Mouse (Mus musculus) erythroblast, embryonic 14.5 days (primary cell): ENCODE data around the gene Tmem132d. TPM values are rescaled to one million over a fixed set of nuclear protein-coding genes. Genes with fewer than 3 reads are reported as not detected.

Source experiments
- H3K27me3 ChIP-seq: 2 replicates; pipeline ENCODE4 v1.6.1; 2012; ENCODE audit warnings: inconsistent platforms; ENCODE audit not compliant: control insufficient read depth
- H3K36me3 ChIP-seq: 2 replicates; pipeline ENCODE4 v1.6.1; 2012; ENCODE audit warnings: mild to moderate bottlenecking, inconsistent platforms; ENCODE audit not compliant: control insufficient read depth
- H3K4me1 ChIP-seq: 2 replicates; pipeline ENCODE4 v1.6.1; 2012; ENCODE audit warnings: inconsistent platforms; ENCODE audit not compliant: control insufficient read depth
- H3K4me3 ChIP-seq: replicated peaks from 2 replicates; pipeline ENCODE3; 2012; ENCODE audit warnings: moderate library complexity, mild to moderate bottlenecking, inconsistent platforms
- H3K9me3 ChIP-seq: 2 replicates; pipeline ENCODE4 v1.6.1; 2012; ENCODE audit warnings: low read length, inconsistent platforms, mixed read lengths; ENCODE audit not compliant: control insufficient read depth
- GATA1 ChIP-seq: IDR thresholded peaks from 2 replicates; pipeline ENCODE4 v1.6.1; 2012; ENCODE audit warnings: low read length, inconsistent platforms, mixed read lengths
- TAL1 ChIP-seq: IDR thresholded peaks from 3 replicates; pipeline ENCODE4 v1.6.1; 2012; ENCODE audit warnings: low read length, inconsistent platforms, mixed read lengths
- polyA plus RNA-seq: library from polyadenylated mRNA; stranded (reverse); fragments of >175 nt; gene quantifications from 2 replicates; pipeline ENCODE4 v1.2.3, GENCODE M21; 2012

The Tmem132d gene
- not detected in 2 replicates for polyA plus RNA-seq

DNA sequence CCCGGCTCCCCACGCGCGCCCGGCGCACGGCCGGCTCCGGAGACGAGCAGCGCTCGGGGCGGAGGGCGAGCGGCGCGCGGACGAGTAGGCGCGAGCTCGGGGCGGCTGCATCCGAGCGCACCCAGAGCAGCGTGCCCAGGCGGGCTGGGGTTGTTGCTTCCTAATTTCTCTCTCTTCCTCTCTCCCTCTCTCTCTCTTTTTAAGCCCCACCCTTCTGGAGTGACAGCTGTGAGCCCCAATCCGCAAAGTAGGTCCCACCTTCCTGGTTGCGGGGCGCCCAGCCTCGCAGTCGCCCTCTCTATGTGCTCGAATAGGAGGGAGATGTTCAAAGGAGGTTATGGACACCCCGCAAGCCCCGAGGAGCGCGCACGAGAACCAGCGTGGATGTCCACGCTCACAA, at the start of gene Tmem132d:
Gene Tmem132d (minus strand): TSS at position 162 of the 400 bp plus-strand sequence.
- TF ChIP-seq GATA1 = no peak
- TF ChIP-seq TAL1 = no peak
- H3K9me3 ChIP-seq = peaks cover 24% of the 10 kb centered on the region
- H3K27me3 ChIP-seq = peaks cover 20% of the 10 kb centered on the region
- no peaks in the 10 kb centered on the region for H3K36me3 ChIP-seq
- H3K4me1 ChIP-seq = no peaks in the 10 kb centered on the region
- H3K4me3 ChIP-seq = no peak within 1 kb of the TSS

DNA sequence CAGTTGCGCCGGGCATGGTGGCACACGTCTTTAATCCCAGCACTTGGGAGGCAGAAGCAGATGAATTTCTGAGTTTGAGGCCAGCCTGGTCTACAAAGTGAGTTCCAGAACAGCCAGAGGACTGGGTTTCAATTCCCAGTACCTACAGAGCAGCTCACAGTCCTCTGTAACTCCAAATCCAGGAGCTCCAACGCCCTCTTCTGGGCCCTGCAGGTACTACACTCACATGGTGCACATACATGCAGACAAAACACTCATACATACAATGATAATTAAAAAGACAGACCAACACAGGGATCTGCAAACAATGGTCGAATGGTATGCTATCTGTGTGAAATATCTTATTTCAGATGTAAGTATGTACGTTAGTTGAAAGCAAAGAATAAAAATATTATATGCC, 47.9 kb upstream of the Tmem132d start:
- H3K9me3 ChIP-seq = peaks cover 41% of the 10 kb centered on the region

DNA sequence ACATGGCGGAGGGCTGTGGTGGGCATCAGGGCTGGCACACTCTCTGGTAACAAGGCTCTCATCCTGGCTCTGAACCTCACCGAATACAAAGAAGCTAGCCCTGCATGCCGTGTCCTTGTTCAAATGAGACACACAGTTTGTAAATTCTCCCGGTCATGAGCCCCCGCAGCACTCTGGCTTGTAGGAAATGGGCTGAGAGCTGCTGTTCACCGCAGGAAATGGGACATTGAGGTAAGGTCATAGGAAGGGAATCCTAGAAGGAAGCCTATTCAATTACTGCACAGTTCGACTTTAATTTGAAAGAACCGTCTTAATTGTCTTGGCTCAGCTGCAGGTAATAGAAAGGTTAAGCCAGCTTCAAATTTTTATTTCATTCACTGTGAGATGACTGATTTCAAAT, 42.5 kb upstream of the Tmem132d start:
- TF ChIP-seq TAL1 (no peak), GATA1 (no peak)
- H3K9me3 ChIP-seq = peaks cover 40% of the 10 kb centered on the region

More for the DNA sequence above, 47.9 kb upstream of the Tmem132d start:
- TF ChIP-seq GATA1 = no peak
- TF ChIP-seq TAL1 = no peak
- no peak overlapping the region for H3K4me3 ChIP-seq
- no peaks in the 10 kb centered on the region for H3K4me1 ChIP-seq
- H3K36me3 ChIP-seq = no peaks in the 10 kb centered on the region
- H3K27me3 ChIP-seq = peaks cover 8% of the 10 kb centered on the region; the same call in 1 of the 2 replicates

DNA sequence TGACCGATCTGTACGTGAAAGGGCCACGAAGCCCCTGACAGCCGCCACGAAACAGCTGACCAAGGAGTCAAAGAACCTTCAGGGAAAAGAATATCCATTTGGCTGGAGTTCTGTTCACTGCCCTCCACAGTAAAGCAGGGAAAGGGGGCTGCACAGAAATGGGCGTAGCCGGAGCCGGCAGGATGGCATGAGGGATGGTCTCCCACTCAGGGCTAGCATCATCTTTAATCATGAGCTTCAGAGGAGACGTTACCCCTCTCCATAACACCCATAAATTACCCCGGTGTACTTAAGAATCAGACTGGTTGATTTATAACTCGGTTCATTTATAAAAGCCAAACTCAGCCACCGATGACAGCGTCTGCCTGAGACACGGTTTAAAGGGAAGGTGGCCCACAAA, 36.9 kb upstream of the Tmem132d start:
- H3K9me3 ChIP-seq = peaks cover 31% of the 10 kb centered on the region
- H3K4me1 ChIP-seq = no peaks in the 10 kb centered on the region
- no peaks in the 10 kb centered on the region for H3K36me3 ChIP-seq
- TF ChIP-seq TAL1 (no peak), GATA1 (no peak)
- no peaks in the 10 kb centered on the region for H3K27me3 ChIP-seq
- no peak overlapping the region for H3K4me3 ChIP-seq

More for the DNA sequence above, 42.5 kb upstream of the Tmem132d start:
- Histone ChIP-seq H3K4me1 (no peaks in the 10 kb centered on the region), H3K4me3 (no peak overlapping the region), H3K36me3 (no peaks in the 10 kb centered on the region), H3K27me3 (no peaks in the 10 kb centered on the region)

DNA sequence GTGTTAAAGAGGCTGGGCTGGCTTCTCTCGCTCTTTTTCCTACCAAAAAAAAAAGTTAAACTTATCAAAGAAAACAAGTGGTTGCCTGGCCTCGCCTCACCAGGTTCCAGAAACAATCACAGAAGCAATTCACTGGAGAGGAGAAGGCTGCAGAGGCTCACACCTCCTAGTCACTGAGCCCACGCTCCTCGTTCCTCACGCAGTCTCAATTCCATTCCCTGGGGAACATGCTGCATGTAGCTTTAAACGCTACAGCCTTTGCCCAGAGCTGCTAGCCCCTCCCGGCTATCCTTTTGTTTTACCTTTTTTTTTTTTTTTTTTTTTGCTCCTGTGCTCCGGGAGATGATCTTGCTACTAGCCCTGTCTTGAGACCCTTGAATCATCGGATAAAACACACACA, 31.6 kb upstream of the Tmem132d start:
- no peaks in the 10 kb centered on the region for H3K4me1 ChIP-seq
- H3K27me3 ChIP-seq = no peaks in the 10 kb centered on the region
- no peak for TF ChIP-seq TAL1
- TF ChIP-seq GATA1 = no peak
- no peaks in the 10 kb centered on the region for H3K36me3 ChIP-seq
- H3K9me3 ChIP-seq = peaks cover 16% of the 10 kb centered on the region
- H3K4me3 ChIP-seq = no peak overlapping the region

DNA sequence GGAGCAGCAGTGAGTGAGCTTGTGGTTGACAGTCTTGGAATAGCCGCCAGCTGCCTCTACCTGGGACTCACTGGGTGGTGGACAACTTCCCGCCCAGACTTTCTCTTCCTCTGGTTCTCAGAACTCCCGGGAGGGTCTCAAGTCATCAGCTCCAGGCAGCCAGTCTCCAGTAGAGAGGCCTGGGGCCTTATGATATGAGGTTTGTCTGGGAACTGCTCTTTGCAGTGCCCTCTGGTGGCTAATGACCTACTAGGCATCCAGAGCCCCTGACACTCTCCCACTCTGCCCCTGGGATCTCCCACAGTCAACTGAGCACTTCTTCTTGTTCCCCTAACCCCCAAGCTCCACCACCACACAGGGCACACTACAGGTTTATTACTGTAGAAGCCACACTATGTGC, 27.7 kb upstream of the Tmem132d start:
- H3K27me3 ChIP-seq = no peaks in the 10 kb centered on the region
- H3K9me3 ChIP-seq = peaks cover 21% of the 10 kb centered on the region
- H3K36me3 ChIP-seq = no peaks in the 10 kb centered on the region
- no peak overlapping the region for H3K4me3 ChIP-seq
- no peaks in the 10 kb centered on the region for H3K4me1 ChIP-seq
- TF ChIP-seq TAL1 (no peak), GATA1 (no peak)

DNA sequence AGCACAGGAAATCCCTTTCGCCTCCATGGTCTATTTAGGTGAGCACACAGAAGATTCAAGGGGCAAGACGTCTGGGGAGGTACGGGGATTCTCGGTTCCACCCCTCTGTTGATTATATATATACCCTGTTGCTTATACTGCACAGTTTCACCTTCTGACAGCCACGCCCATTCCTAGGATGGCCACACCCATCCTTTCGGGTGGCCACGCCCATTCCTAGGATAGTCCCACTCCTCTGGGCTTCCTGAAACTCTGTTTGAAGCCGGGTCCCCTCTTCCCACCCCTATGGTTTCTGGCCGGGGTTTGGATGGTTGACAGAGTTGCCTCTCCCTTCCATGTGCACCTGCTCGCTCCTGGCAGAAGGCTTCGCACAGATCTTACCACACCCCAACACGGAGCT, 22.9 kb upstream of the Tmem132d start:
- Histone ChIP-seq H3K4me1 (no peaks in the 10 kb centered on the region), H3K27me3 (no peaks in the 10 kb centered on the region), H3K36me3 (no peaks in the 10 kb centered on the region), H3K4me3 (no peak overlapping the region), H3K9me3 (peaks cover 32% of the 10 kb centered on the region)
- no peak for TF ChIP-seq TAL1
- TF ChIP-seq GATA1 = no peak

DNA sequence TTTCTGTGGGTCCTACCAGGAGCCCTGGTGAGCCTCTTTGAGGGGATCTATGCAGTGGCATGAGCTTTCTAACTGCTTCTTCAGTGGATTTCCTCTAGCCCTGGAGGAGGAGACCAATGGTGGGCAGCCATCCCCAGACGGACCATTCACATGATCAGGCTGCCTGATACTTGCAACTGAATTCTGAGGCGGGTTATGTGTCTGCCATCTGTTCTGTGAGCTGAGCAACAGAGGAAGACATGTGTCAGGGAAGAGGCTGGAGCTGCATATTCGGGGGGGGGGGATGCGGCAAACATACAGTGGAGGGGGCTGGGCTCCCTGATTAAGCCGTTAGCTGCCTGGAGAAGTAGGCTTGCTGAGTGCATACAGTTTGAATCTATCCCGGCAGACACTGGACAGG, 19.3 kb upstream of the Tmem132d start:
- peaks cover 52% of the 10 kb centered on the region for H3K9me3 ChIP-seq
- H3K4me1 ChIP-seq = no peaks in the 10 kb centered on the region
- no peaks in the 10 kb centered on the region for H3K27me3 ChIP-seq
- H3K4me3 ChIP-seq = no peak overlapping the region
- TF ChIP-seq TAL1 (no peak), GATA1 (no peak)
- H3K36me3 ChIP-seq = no peaks in the 10 kb centered on the region

DNA sequence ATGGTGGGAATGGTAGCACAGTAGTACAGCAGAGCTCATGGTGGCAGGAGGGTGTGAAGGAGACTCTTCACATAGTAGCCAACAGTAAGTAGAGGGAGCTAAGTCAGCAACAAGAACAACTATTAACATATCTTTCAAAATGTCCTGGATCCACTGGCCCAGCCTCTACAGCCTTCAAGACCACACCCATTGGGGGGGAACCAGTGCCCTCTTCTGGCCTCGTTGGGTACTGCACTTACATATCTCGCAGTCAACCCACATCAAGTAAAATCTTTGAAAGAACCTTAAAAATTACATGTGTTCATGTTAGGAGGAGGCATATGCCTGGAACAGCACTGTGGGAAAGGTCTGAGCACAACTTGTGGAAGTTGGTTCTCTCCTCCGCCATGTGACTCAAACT, 17.9 kb upstream of the Tmem132d start:
- H3K4me1 ChIP-seq = no peaks in the 10 kb centered on the region
- no peaks in the 10 kb centered on the region for H3K36me3 ChIP-seq
- TF ChIP-seq GATA1 (no peak), TAL1 (no peak)
- H3K27me3 ChIP-seq = no peaks in the 10 kb centered on the region
- no peak overlapping the region for H3K4me3 ChIP-seq
- peaks cover 43% of the 10 kb centered on the region for H3K9me3 ChIP-seq

DNA sequence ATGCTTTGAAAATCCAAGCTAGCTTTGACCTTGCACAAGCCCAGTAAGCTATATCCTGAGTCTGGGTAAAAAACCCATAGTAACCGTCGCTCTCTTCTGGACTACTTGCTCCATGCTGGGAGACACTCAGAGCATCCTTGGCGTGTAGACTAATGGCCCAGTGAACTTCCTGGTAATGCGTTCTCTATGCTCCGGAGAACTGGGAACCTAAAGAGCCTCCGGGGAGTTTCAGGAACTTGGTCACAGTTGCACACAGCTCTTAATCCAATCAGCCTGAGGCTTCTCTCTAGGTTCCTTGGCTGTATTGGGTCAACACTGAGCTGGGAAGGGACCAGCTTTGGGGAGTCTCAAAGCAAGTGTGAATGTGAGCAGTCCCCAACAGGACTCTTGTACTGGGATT, 12.0 kb upstream of the Tmem132d start:
- no peak overlapping the region for H3K4me3 ChIP-seq
- H3K4me1 ChIP-seq = no peaks in the 10 kb centered on the region
- peaks cover 9% of the 10 kb centered on the region for H3K27me3 ChIP-seq
- TF ChIP-seq TAL1 (no peak), GATA1 (no peak)
- H3K36me3 ChIP-seq = no peaks in the 10 kb centered on the region
- H3K9me3 ChIP-seq = peaks cover 21% of the 10 kb centered on the region

DNA sequence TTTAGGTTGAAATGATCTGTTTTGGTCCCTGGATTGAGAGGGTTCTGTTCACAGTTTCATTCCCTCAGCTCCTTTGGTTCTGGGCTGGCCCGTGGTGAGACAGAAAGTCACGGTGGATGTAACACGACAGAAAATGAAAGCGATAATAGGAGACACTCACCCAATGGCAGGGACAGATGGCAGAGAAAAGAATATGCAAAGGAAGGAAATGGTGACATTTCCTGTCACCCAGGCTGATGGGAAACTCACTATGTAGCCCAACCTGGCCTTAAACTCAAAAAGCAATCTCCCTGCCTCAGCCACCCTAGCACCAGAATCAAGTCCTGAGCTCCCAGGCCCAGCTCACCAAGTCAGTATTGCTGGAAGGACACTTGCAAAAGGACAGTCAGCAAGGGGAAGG, 11.0 kb upstream of the Tmem132d start:
- H3K4me1 ChIP-seq = no peaks in the 10 kb centered on the region
- no peak overlapping the region for H3K4me3 ChIP-seq
- H3K36me3 ChIP-seq = no peaks in the 10 kb centered on the region
- peaks cover 14% of the 10 kb centered on the region for H3K9me3 ChIP-seq
- TF ChIP-seq GATA1 (no peak), TAL1 (no peak)
- H3K27me3 ChIP-seq = peaks cover 9% of the 10 kb centered on the region
